Mouse (Mus musculus) forebrain, embryonic 14.5 days (tissue): ENCODE measurements at regions not wholly inside any gene's neighbourhood (a gene's known extent, or its start where the extent isn't known, plus 50 kb on each side); places are given as distances from the start of the nearest gene placed in this dataset.

Experiments
- ATAC-seq: fragments of 200-750 bp; cut with Nextera tagmentation; 2 replicates; pipeline ENCODE4 v1.8.0; 2017; ENCODE audit warnings: mild to moderate bottlenecking, moderate library complexity
- DNase-seq: peaks from one replicate; pipeline ENCODE4 v3.0.0-alpha.2; 2015; ENCODE audit warnings: low spot score
- H3K27ac ChIP-seq: fragments of 300-500 bp; sonication (generic); 2 replicates; pipeline ENCODE4 v1.5.1; 2014; ENCODE audit warnings: low read depth, mild to moderate bottlenecking, control low read depth, low read length, moderate library complexity
- H3K27me3 ChIP-seq: fragments of 300-500 bp; sonication (generic); replicated peaks from 2 replicates; pipeline ENCODE4 v1.6.1; 2014; ENCODE audit warnings: low read length, control low read depth, mixed read lengths; ENCODE audit not compliant: control insufficient read depth, insufficient read depth
- H3K36me3 ChIP-seq: fragments of 300-500 bp; sonication (generic); 2 replicates; pipeline ENCODE4 v1.6.1; 2014; ENCODE audit warnings: low read length, control low read depth; ENCODE audit not compliant: control insufficient read depth, insufficient read depth
- H3K4me1 ChIP-seq: fragments of 300-500 bp; sonication (generic); 2 replicates; pipeline ENCODE4 v1.6.1; 2014; ENCODE audit warnings: antibody characterized with exemption, low read length, control low read depth; ENCODE audit not compliant: control insufficient read depth, insufficient read depth
- H3K4me2 ChIP-seq: fragments of 300-500 bp; sonication (generic); 2 replicates; pipeline ENCODE4 v1.6.1; 2014; ENCODE audit warnings: mild to moderate bottlenecking, control low read depth, low read length
- H3K4me3 ChIP-seq: fragments of 300-500 bp; sonication (generic); 2 replicates; pipeline ENCODE4 v1.5.1; 2014; ENCODE audit warnings: low read depth, low read length, control low read depth
- H3K9ac ChIP-seq: fragments of 300-500 bp; sonication (generic); 2 replicates; pipeline ENCODE4 v1.6.1; 2014; ENCODE audit warnings: mild to moderate bottlenecking, low read length, control low read depth, moderate library complexity
- H3K9me3 ChIP-seq: fragments of 300-500 bp; sonication (generic); replicated peaks from 2 replicates; pipeline ENCODE4 v1.6.1; 2016; ENCODE audit warnings: low read length, control low read depth, mixed read lengths; ENCODE audit not compliant: control insufficient read depth
- WGBS: fragments of 180-500 bp; shearing (Covaris S2); extraction: QIAGEN DNeasy Blood & Tissue Kit; methylation state at CpG from one replicate; pipeline ENCODE4 v1.1.7; 2014; 5-methylcytosine and 5-hydroxymethylcytosine counted together

DNA sequence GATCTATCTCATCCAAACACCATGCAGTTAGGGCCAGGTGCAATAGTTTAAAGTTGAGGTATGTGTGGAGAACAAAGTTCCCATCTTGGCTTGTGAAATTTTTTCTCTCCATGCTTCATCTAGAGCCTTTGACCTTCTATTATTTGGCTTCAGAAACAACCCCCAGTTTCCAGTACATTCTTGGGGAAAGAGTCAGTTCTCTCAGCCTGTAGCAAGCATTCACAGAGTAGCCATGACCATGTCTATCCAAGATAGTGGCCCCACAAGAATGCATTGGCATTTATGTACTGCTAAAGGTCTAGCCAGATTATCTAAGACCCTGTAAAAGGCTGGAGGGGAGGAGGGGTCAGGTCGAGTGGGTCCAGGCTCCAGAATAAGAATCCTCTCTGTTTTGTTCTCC, 229.8 kb downstream of the En1 start:
- Histone ChIP-seq H3K4me3 (no peak overlapping the region), H3K4me1 (no peaks in the 10 kb centered on the region), H3K27ac (no peak overlapping the region), H3K9ac (no peak overlapping the region), H3K9me3 (no peaks in the 10 kb centered on the region), H3K36me3 (no peaks in the 10 kb centered on the region), H3K27me3 (no peaks in the 10 kb centered on the region), H3K4me2 (no peak overlapping the region)
- ATAC-seq = no peak
- no peak for DNase-seq
- WGBS = 79% methylated on average over 1 of the region's 1 CpGs

DNA sequence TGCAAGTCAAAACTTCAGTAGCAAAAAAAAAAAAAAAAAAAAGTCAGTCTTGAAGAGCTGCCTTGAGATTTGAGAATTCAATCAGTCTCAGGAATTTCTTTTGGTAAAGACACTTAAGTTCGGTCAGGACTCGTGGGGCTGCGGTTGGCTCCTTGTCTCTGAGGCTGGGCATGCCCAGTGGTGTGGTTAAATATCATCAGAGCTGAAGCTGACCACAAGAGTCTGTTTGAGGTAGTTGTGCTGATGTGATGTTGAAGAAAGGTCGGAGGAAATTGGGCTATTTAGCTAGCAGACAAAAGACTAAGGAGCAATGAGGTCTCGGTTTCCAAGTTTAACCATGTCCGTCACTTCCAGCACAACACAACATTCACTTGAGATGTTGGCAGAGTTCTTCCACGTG, 240.4 kb downstream of the En1 start:
- DNase-seq = no peak
- ATAC-seq = no peak
- H3K27ac ChIP-seq = no peak overlapping the region
- no peak overlapping the region for H3K4me2 ChIP-seq
- no peaks in the 10 kb centered on the region for H3K4me1 ChIP-seq
- no peaks in the 10 kb centered on the region for H3K9me3 ChIP-seq
- H3K27me3 ChIP-seq = no peaks in the 10 kb centered on the region
- no peak overlapping the region for H3K9ac ChIP-seq
- H3K36me3 ChIP-seq = no peaks in the 10 kb centered on the region
- WGBS = 72% methylated on average over 7 of the region's 7 CpGs
- no peak overlapping the region for H3K4me3 ChIP-seq

DNA sequence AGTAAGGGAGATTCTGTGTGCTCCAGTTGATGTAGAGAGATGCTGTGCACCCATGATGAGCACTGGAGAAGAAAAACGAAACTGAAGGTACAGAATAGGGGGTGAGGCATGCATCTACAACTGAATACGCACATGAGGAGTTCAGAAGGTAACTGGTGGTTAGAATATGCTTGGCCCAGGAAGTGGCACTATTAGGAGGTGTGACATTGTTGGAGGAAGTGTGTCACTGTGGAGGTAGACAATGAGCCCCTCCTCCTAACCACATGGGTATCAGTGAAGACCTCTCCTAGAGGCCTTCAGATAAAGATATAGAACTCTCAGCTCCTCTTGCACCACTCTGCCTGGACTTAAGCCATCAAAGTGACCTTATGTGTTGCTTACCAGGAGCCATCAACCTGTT, 243.9 kb downstream of the En1 start:
- H3K9me3 ChIP-seq = no peaks in the 10 kb centered on the region
- no peaks in the 10 kb centered on the region for H3K27me3 ChIP-seq
- no peak for DNase-seq
- H3K4me2 ChIP-seq = no peak overlapping the region
- no peaks in the 10 kb centered on the region for H3K4me1 ChIP-seq
- WGBS = 61% methylated on average over 2 of the region's 2 CpGs
- H3K27ac ChIP-seq = no peak overlapping the region
- H3K9ac ChIP-seq = no peak overlapping the region
- no peaks in the 10 kb centered on the region for H3K36me3 ChIP-seq
- ATAC-seq = no peak
- no peak overlapping the region for H3K4me3 ChIP-seq

- H3K27ac ChIP-seq = no peak overlapping the region
- no peaks in the 10 kb centered on the region for H3K27me3 ChIP-seq
- H3K4me2 ChIP-seq = no peak overlapping the region
- H3K4me3 ChIP-seq = no peak overlapping the region
- no peak overlapping the region for H3K9ac ChIP-seq
- no peaks in the 10 kb centered on the region for H3K36me3 ChIP-seq
- DNase-seq (peak; percentile 41), ATAC-seq (no peak; the same call in 1 of the 2 replicates)
- H3K9me3 ChIP-seq = no peaks in the 10 kb centered on the region
- no peaks in the 10 kb centered on the region for H3K4me1 ChIP-seq
- WGBS = 47% methylated on average over 6 of the region's 6 CpGs
Measured at GRCm38 (mm10) chr1:120851860-120852503, 249.8 kb downstream of the En1 start.

DNA sequence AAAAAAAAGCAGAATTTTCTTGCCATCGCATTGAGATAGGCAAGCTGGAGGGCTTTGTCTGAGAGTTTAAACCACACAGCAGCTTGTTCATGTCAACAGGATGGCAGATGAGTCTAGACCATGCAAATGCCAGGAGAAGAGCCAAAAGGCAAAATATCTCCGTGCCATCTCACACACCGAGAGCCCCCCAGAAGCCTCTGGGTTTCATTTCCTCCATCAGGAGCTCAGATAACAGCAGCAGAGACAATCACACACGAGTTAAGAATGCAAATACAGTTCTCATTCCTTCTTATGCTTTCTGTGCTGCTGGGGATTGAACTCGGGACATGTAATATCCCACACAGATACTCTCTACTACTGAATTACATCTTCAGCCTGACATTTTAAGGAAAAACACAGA, 255.3 kb downstream of the En1 start:
- Histone ChIP-seq H3K27me3 (no peaks in the 10 kb centered on the region), H3K4me3 (no peak overlapping the region), H3K9me3 (no peaks in the 10 kb centered on the region), H3K36me3 (no peaks in the 10 kb centered on the region), H3K27ac (no peak overlapping the region), H3K4me2 (no peak overlapping the region), H3K4me1 (no peaks in the 10 kb centered on the region), H3K9ac (no peak overlapping the region)
- no peak for ATAC-seq
- no peak for DNase-seq
- WGBS = 85% methylated on average over 5 of the region's 5 CpGs

DNA sequence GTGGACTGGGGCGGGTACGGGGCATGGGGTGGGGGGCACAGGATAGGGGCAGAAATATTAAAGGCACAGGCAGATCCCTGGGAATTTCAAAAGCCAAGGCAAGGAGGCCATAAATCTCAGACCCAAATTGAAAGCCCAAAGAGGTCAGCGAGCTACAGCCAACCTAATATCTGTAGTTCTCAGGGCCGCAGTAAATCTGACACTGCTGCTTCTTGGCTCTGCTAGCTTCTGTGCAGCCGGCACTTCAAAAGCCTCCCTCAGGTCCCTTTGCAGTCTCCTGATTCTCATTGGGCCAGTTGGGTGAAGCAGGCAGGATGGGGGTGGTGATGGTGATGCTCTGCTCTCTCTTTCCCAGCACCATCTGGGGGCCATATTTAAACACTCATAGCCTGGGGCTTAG, 257.3 kb downstream of the En1 start:
- Histone ChIP-seq H3K4me1 (no peaks in the 10 kb centered on the region), H3K4me2 (no peak overlapping the region), H3K36me3 (no peaks in the 10 kb centered on the region), H3K9me3 (no peaks in the 10 kb centered on the region), H3K9ac (no peak overlapping the region), H3K4me3 (no peak overlapping the region), H3K27ac (no peak overlapping the region), H3K27me3 (no peaks in the 10 kb centered on the region)
- DNase-seq = no peak
- WGBS = 76% methylated on average over 5 of the region's 5 CpGs
- ATAC-seq = no peak

- no peak for ATAC-seq
- Histone ChIP-seq H3K9ac (no peak overlapping the region), H3K9me3 (no peaks in the 10 kb centered on the region), H3K27ac (no peak overlapping the region), H3K4me1 (no peaks in the 10 kb centered on the region), H3K4me2 (no peak overlapping the region), H3K27me3 (no peaks in the 10 kb centered on the region), H3K36me3 (no peaks in the 10 kb centered on the region), H3K4me3 (no peak overlapping the region)
- WGBS = 28% methylated on average over 7 of the region's 7 CpGs
- peak; percentile 17 for DNase-seq
Measured at GRCm38 (mm10) chr1:120872554-120872953, 270.3 kb downstream of the En1 start.

GRCm38 (mm10) chr1:120882959-120883549, 280.8 kb downstream of the En1 start:
- no peak overlapping the region; the same call in 1 of the 2 replicates for H3K27ac ChIP-seq
- peaks cover 15% of the 10 kb centered on the region for H3K4me1 ChIP-seq
- no peaks in the 10 kb centered on the region for H3K27me3 ChIP-seq
- H3K4me2 ChIP-seq = no peak overlapping the region
- no peaks in the 10 kb centered on the region for H3K9me3 ChIP-seq
- H3K4me3 ChIP-seq = no peak overlapping the region
- no peak overlapping the region for H3K9ac ChIP-seq
- ATAC-seq (peak; percentile 63), DNase-seq (no peak)
- H3K36me3 ChIP-seq = no peaks in the 10 kb centered on the region
- 53% methylated on average over 10 of the region's 10 CpGs for WGBS

DNA sequence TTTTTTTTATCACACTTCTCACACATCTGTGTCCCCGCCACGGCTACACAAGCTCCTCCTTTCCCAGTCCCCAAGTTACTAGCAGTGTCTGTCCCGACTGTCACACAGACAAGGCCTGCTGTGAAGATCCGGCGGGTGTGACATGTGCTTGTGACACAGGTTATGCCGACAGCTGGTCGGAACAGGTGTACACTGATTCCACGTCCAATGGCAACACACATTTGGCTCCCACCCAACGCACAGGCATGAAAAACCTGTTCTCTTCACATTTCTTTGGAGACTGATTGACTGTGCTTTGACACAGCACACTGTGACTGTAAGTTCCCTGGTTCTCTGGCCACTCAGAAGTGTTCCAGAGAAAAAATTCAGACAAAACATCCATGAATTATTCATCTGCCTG, 281.4 kb downstream of the En1 start:
- H3K4me1 ChIP-seq = peaks cover 15% of the 10 kb centered on the region
- no peaks in the 10 kb centered on the region for H3K9me3 ChIP-seq
- DNase-seq (peak; percentile 78), ATAC-seq (peak; percentile 88)
- no peak overlapping the region for H3K4me3 ChIP-seq
- no peaks in the 10 kb centered on the region for H3K27me3 ChIP-seq
- H3K36me3 ChIP-seq = no peaks in the 10 kb centered on the region
- no peak overlapping the region for H3K9ac ChIP-seq
- no peak overlapping the region for H3K4me2 ChIP-seq
- H3K27ac ChIP-seq = no peak overlapping the region
- WGBS = 30% methylated on average over 9 of the region's 9 CpGs
